Mouse (Mus musculus): ENCODE results near the gene Abhd17b. TPM values are rescaled to one million over a fixed set of nuclear protein-coding genes. Genes with fewer than 3 reads are reported as not detected.

The Abhd17b gene
- polyA plus RNA-seq, 1 experiment from 2014 or later = 40.9 TPM

DNA sequence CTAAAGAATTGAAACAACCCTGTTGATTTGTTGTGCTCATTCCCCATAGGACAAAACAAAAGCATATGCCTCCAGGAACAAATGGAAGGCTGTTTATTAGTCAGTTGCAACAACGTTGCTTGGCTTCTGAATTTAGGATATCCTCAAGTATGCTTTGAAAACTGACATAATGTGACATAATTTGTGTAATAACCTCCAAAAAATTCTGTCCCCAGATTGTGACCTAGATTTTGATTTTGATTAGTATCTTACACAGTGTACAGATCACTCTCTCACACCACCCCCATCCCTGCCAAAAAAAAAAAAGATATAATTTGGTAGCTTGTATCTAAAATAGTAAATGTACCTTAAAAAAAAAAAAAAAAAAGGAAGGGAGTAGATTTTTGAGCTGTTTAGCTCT is 7.7 kb downstream of the Abhd17b start:
- no peak for ATAC-seq (ENCODE audit: low FRiP score)
- no peaks in the 10 kb centered on the region for H3K9me3 ChIP-seq
- no peak overlapping the region for H3K27ac ChIP-seq
- no peak overlapping the region for H3K4me2 ChIP-seq
- peaks cover 3% of the 10 kb centered on the region for H3K4me1 ChIP-seq (replicated peaks)
- no peak overlapping the region for H3K4me3 ChIP-seq
- H3K36me3 ChIP-seq = no peaks in the 10 kb centered on the region
- H3K27me3 ChIP-seq = no peaks in the 10 kb centered on the region
- WGBS = 76% methylated on average over 1 of the region's 1 CpGs
- no peak overlapping the region for H3K9ac ChIP-seq

DNA sequence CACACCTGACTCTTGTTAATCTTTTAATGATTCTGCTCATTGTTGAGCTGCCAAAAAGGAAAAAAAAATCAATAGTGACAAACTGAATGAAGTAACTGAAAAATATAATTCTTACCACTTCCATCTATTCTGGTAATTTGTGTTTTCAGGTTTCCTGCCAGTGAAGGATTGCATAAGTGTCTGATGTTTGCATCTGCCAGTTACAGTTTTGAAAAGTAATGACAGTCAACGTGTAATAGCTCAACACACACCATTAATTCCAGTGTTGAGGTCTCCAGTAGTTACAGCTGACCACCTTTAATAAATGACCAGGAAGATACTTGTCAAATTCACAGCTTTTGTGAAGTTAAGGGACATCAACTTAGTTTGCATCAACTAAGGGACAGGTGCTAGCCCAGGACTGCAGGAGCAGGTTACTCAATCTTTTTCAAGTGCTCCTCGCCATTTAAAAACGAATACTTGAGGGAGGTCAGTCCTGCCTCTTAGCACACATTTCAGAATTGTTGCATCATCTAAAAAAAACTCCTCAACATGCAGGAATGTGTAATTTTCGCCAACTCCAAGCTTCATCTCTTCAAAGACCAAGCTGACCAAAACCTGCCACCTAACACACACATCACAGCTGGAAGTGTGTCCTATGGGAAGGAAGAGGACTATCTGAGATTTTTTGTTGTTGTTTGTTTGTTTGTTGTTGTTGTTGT is 10.9 kb downstream of the Abhd17b start:
- no peaks in the 10 kb centered on the region for H3K27me3 ChIP-seq
- H3K4me2 ChIP-seq = no peak overlapping the region
- no peak overlapping the region for H3K4me3 ChIP-seq
- no peak overlapping the region for H3K9ac ChIP-seq
- no peaks in the 10 kb centered on the region for H3K4me1 ChIP-seq (replicated peaks)
- H3K9me3 ChIP-seq = no peaks in the 10 kb centered on the region
- H3K36me3 ChIP-seq = no peaks in the 10 kb centered on the region
- WGBS = 87% methylated on average over 4 of the region's 4 CpGs
- H3K27ac ChIP-seq = no peak overlapping the region
- no peak for ATAC-seq (ENCODE audit: low FRiP score)

DNA sequence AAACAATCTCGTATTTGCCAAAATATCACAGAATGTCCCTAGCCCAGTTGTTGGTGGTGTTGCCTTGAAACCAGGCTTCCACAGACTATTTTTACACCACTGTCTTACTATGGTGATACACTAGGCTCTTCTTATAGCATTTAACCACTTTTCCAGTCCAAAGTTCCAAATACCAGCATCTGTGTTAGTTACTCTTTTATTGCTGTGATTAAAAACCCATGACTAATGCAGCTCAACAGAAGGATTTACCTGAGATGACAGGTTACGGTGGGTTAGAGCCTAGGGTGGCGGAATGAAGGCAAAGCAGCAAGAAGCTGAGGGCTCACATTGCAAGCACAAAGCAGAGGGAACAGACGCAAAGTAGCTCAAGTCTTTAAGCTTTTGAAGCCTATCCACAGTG is 16.7 kb downstream of the Abhd17b start:
- WGBS = 96% methylated on average over 4 of the region's 4 CpGs
- no peak for ATAC-seq (ENCODE audit: low FRiP score)

DNA sequence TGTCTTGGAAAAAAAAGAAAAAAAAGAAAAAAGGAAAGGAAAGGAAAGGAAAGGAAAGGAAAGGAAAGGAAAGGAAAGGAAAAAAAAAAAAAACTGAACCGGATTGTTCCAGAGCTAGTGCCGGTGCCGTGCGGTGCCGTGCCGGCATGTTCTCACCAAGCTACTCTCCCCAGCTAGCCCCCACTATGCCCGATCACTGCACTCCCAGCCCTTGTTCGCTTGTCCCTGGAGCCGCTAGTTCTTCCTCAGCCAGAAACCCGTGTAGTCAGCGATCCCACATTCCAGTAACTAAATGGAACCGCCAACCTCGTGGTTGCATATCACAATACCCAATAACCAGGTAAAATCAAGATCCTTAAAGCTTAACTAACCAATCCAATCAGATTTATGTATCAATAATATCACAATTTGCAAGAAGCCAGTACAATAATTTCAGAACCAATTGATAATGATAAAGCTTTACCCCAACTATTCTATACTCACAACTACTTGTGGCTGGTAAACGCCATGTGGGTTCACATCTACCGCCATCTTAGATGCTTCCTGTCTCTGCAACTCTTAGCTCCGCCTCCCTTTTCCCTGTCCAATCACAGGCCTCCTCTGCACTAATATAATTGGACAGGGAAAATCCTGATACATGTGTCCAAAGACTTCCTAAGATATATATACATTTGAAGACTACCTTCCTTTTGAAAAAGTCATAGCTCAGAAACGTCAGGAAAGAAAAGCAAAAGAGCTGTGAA is 21.5 kb downstream of the Abhd17b start:
- Histone ChIP-seq H3K9me3 (peaks cover 3% of the 10 kb centered on the region; the same call in 1 of the 2 replicates), H3K9ac (no peak overlapping the region), H3K27ac (no peak overlapping the region), H3K4me3 (no peak overlapping the region), H3K27me3 (no peaks in the 10 kb centered on the region), H3K4me1 (replicated peaks) (no peaks in the 10 kb centered on the region), H3K4me2 (no peak overlapping the region), H3K36me3 (peaks cover 21% of the 10 kb centered on the region)
- WGBS = 98% methylated on average over 17 of the region's 17 CpGs
- no peak for ATAC-seq (ENCODE audit: low FRiP score)

More for the DNA sequence above, 16.7 kb downstream of the Abhd17b start:
- no peaks in the 10 kb centered on the region for H3K27me3 ChIP-seq
- H3K36me3 ChIP-seq = peaks cover 6% of the 10 kb centered on the region; the same call in 1 of the 2 replicates
- no peak overlapping the region for H3K27ac ChIP-seq
- H3K4me2 ChIP-seq = no peak overlapping the region
- no peak overlapping the region for H3K9ac ChIP-seq
- H3K4me3 ChIP-seq = no peak overlapping the region
- no peaks in the 10 kb centered on the region for H3K4me1 ChIP-seq (replicated peaks)
- no peaks in the 10 kb centered on the region for H3K9me3 ChIP-seq

DNA sequence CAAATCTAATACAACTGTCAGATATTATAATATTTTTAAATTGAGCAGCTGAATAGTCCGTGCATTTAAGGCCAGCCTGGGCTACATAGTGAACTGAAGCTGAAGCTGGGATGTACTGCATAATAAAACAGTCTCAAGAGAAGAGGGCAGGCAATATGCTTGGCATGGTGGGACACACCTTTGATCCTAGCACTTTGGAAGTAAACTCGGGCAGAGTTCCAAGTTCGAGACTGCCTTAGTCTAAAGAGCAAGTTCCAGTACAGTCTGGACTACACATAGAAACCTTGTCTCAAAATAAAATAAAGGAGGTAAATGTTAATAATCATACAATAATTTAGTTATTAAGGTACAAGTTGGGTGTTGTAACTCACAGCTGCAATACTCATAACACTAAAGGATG is 27.1 kb downstream of the Abhd17b start:
- peaks cover 41% of the 10 kb centered on the region for H3K36me3 ChIP-seq
- H3K27ac ChIP-seq = no peak overlapping the region
- no peaks in the 10 kb centered on the region for H3K27me3 ChIP-seq
- H3K4me2 ChIP-seq = no peak overlapping the region
- H3K4me3 ChIP-seq = no peak overlapping the region
- no peak for ATAC-seq (ENCODE audit: low FRiP score)
- no peak overlapping the region for H3K9ac ChIP-seq
- no peaks in the 10 kb centered on the region for H3K4me1 ChIP-seq (replicated peaks)
- peaks cover 2% of the 10 kb centered on the region; the same call in 1 of the 2 replicates for H3K9me3 ChIP-seq
- WGBS = 97% methylated on average over 3 of the region's 3 CpGs

DNA sequence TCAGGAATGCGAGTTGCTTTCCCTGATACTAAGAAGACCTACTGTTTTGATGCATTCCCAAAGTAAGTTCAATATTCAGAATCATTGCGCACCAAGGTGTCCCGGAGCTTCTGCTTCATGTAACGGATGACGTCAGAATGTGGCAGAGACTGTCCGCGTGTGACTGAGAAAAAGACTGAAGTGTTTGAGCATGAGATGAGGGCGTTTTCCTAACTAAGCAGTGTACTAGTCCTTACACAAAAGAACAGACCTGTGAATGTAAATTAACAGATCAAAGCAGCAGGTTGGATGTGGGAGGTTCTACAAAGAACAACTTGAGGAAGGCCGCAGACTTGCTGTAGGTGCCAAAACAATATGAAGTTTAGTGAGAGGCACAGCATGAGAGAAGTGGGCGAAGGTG is 28.0 kb downstream of the Abhd17b start:
- no peaks in the 10 kb centered on the region for H3K9me3 ChIP-seq
- WGBS = 96% methylated on average over 10 of the region's 10 CpGs
- no peak overlapping the region for H3K27ac ChIP-seq
- ATAC-seq (ENCODE audit: low FRiP score) = no peak
- H3K4me2 ChIP-seq = no peak overlapping the region
- H3K27me3 ChIP-seq = no peaks in the 10 kb centered on the region
- H3K4me3 ChIP-seq = no peak overlapping the region
- no peaks in the 10 kb centered on the region for H3K4me1 ChIP-seq (replicated peaks)
- H3K9ac ChIP-seq = no peak overlapping the region
- peaks cover 37% of the 10 kb centered on the region for H3K36me3 ChIP-seq

DNA sequence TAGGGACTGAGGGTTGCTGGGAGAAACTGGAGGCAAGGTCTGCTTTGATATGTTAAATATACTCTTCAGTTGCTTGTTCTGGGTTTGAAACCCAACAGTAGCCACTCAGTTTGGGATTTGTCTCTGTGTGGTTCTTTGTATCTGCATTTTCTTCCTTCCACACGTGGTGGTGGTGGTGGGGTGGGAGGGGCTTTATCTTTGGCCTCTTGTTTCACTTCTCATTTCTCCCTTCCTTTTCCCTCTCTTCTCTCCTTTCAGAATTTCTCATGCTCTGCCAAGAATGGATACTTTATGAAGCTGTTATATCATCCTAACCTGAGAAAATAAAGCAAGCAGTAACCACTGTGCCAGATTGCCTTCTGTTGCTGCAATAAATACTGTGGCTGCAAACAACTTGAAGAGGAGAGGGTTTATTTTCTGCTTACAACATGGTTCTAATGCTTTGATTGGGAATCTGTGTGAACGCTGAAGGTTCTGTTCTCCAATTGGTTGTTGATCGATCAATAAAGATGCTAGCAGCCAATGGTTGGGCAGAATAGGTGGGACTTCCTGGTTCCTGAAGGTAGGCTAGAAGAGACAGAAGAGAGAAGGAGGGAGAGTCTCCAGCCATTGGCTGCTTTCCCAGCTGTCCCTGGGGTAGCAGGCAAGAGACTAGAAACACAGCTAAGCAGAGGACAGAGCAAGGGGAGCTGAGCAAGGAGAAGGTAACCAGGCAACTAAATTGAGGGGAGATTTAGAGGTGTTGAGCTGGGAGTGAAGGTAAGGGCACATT is 60.5 kb downstream of the Abhd17b start:
- WGBS = 77% methylated on average over 3 of the region's 3 CpGs
- ATAC-seq (ENCODE audit: low FRiP score) = 0 out of 2 replicates have a peak, but pooled peaks have one; percentile 66

DNA sequence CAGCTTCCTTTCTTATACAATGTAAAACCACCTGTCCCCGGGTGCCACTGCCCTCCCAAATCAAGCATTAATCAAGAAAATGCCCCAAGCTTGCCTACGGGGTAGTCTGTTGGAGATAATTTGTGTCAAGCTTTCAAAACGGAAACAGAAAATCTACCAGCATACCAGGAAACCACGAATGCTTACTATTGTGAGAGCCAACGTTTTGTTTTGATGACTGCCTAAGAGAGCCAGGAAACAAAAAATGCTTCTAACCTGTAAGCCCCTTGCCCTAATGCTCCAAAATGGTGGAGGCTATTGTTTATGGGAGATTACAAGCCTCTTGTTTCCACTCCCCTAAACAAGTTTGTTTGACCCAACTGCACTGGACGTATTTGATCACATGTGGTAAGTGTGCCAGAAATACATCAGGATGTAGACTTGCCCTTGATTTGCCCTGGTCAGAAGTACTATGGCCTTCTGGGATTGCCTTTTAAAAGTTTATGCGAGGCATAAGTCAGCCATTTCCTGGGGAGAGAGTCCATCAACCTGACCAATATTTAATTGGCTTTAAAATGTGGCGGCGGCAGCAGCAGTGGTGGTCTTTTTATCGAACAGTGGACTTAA is 61.4 kb downstream of the Abhd17b start:
- Histone ChIP-seq H3K27ac (no peak overlapping the region), H3K36me3 (no peaks in the 10 kb centered on the region), H3K4me2 (no peak overlapping the region), H3K9me3 (no peaks in the 10 kb centered on the region), H3K27me3 (no peaks in the 10 kb centered on the region), H3K9ac (no peak overlapping the region), H3K4me1 (replicated peaks) (peaks cover 9% of the 10 kb centered on the region), H3K4me3 (no peak overlapping the region)
- ATAC-seq (ENCODE audit: low FRiP score) = no peak
- 83% methylated on average over 10 of the region's 10 CpGs for WGBS

More for the DNA sequence above, 60.5 kb downstream of the Abhd17b start:
- Histone ChIP-seq H3K27me3 (no peaks in the 10 kb centered on the region), H3K36me3 (no peaks in the 10 kb centered on the region), H3K27ac (no peak overlapping the region), H3K9me3 (no peaks in the 10 kb centered on the region), H3K4me2 (no peak overlapping the region), H3K4me3 (no peak overlapping the region), H3K4me1 (replicated peaks) (peaks cover 9% of the 10 kb centered on the region), H3K9ac (no peak overlapping the region)

DNA sequence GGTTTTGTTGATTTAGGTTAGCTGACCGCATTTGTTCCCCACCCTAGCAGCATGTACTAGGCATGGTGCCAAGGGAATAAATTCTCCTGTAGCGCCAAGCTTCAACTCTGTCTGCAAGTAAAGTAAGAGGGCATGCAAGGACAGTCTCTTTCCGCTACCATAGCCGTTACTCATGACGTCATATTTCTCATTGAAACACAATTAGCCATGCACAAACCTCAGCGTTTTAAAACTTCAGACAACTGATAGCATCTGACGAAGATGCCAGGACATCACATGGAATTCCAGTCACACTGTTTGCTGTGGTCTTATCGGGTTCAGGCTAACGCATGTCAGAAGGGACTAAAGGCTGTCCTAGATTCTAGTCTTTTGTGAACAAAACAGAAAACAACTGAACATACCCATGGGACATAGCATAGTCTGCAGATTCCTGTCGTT is 62.0 kb downstream of the Abhd17b start:
- Histone ChIP-seq H3K27ac (no peak overlapping the region), H3K9me3 (no peaks in the 10 kb centered on the region), H3K36me3 (no peaks in the 10 kb centered on the region), H3K27me3 (no peaks in the 10 kb centered on the region), H3K4me3 (no peak overlapping the region), H3K9ac (no peak overlapping the region), H3K4me2 (no peak overlapping the region), H3K4me1 (replicated peaks) (peaks cover 9% of the 10 kb centered on the region)
- no peak for ATAC-seq (ENCODE audit: low FRiP score)
- 66% methylated on average over 10 of the region's 10 CpGs for WGBS

DNA sequence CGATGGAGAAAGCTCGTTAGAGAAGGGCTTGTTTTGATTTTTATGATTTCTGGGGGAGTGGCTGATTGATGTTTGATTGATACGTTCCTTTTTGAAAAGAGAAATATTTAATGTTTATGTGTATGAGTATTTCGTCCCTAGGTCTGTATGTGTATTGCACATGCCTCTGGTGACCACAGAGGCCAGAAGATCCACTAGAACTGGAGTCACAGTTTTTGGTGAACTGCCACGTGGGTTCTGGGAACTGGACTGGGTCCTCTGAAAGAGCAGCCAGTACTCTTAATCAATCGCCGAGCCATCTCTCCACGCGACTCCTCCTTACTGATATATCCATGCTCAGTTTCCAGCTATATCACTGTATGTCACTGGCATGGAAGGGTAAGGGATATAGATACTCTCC is 62.5 kb downstream of the Abhd17b start:
- WGBS = 90% methylated on average over 9 of the region's 9 CpGs
- no peak overlapping the region for H3K4me3 ChIP-seq
- no peak overlapping the region for H3K4me2 ChIP-seq
- H3K36me3 ChIP-seq = no peaks in the 10 kb centered on the region
- H3K9ac ChIP-seq = no peak overlapping the region
- no peaks in the 10 kb centered on the region for H3K9me3 ChIP-seq
- no peaks in the 10 kb centered on the region for H3K27me3 ChIP-seq
- H3K4me1 ChIP-seq (replicated peaks) = peaks cover 9% of the 10 kb centered on the region
- no peak overlapping the region for H3K27ac ChIP-seq
- no peak for ATAC-seq (ENCODE audit: low FRiP score)

DNA sequence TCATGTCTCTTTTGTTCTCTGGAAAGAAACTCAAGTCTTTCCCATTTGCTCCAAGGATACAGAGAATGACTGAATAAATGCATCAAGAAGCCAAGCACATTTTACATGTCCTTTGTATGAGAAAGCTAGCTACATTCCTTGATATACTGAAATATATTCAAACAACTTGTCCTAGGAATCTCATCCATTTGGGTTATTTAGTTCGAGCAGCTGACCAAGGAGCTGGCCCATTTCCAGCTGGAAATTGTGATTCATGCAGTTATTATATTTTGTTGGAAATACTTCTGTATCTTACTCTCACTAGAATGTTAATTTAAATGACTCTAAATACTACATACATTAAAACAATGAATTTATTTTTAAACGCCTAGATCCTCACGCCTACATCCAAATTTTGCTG is 63.5 kb downstream of the Abhd17b start:
- 91% methylated on average over 3 of the region's 3 CpGs for WGBS
- no peak overlapping the region for H3K27ac ChIP-seq
- H3K9me3 ChIP-seq = no peaks in the 10 kb centered on the region
- H3K36me3 ChIP-seq = no peaks in the 10 kb centered on the region
- no peak overlapping the region for H3K4me3 ChIP-seq
- H3K9ac ChIP-seq = no peak overlapping the region
- ATAC-seq (ENCODE audit: low FRiP score) = no peak
- peaks cover 9% of the 10 kb centered on the region for H3K4me1 ChIP-seq (replicated peaks)
- H3K4me2 ChIP-seq = no peak overlapping the region
- no peaks in the 10 kb centered on the region for H3K27me3 ChIP-seq

DNA sequence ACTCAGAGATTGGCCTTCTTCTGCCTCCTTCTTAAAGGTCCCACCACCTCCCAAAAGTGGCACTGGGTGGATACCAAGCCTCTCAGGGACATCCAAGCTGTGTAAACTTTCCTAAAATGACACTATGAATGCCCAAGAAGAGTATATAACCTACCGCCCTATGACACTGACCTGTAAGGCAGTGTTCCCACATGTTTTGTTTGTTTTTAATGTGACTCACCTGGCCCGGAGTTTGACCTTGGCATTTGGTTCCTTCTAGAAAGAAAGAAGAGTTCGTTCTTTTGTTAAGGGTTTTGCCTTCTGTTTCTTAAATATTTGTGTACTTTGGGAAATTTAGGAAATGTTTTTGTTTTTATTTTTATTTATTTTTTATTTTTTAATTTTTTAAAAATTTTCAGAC is 66.2 kb downstream of the Abhd17b start:
- Histone ChIP-seq H3K4me2 (no peak overlapping the region), H3K36me3 (no peaks in the 10 kb centered on the region), H3K4me3 (no peak overlapping the region), H3K4me1 (replicated peaks) (peaks cover 9% of the 10 kb centered on the region), H3K27ac (no peak overlapping the region), H3K9ac (no peak overlapping the region), H3K27me3 (no peaks in the 10 kb centered on the region), H3K9me3 (no peaks in the 10 kb centered on the region; the same call in 1 of the 2 replicates)
- WGBS = 94% methylated on average over 3 of the region's 3 CpGs
- ATAC-seq (ENCODE audit: low FRiP score) = no peak
